Mouse (Mus musculus) testis, adult 2 months (tissue): ENCODE data around the gene Galnt7. TPM values are rescaled to one million over a fixed set of nuclear protein-coding genes. Genes with fewer than 3 reads are reported as not detected.

Experiments used
- H3K27ac ChIP-seq: fragments of 200-500 bp; 2 replicates; pipeline ENCODE4 v1.5.1; 2012; ENCODE audit warnings: low read depth, low read length; ENCODE audit not compliant: control insufficient read depth, insufficient read depth
- H3K27me3 ChIP-seq: fragments of 200-500 bp; 2 replicates; pipeline ENCODE4 v1.6.1; 2012; ENCODE audit warnings: mild to moderate bottlenecking, low read length, moderate library complexity; ENCODE audit not compliant: control insufficient read depth, insufficient read depth
- H3K36me3 ChIP-seq: fragments of 200-500 bp; 2 replicates; pipeline ENCODE4 v1.6.1; 2012; ENCODE audit warnings: mild to moderate bottlenecking, low read length; ENCODE audit not compliant: control insufficient read depth, insufficient read depth
- H3K4me1 ChIP-seq: fragments of 200-500 bp; 2 replicates; pipeline ENCODE4 v1.6.1; 2012; ENCODE audit warnings: low read length; ENCODE audit not compliant: control insufficient read depth, insufficient read depth
- H3K4me3 ChIP-seq: fragments of 200-500 bp; 2 replicates; pipeline ENCODE4 v1.5.1; 2012; ENCODE audit warnings: low read depth, mild to moderate bottlenecking, low read length, moderate library complexity, mixed read lengths; ENCODE audit not compliant: control insufficient read depth
- CTCF ChIP-seq: fragments of 200-500 bp; IDR thresholded peaks from 2 replicates; pipeline ENCODE4 v1.5.1; 2012; ENCODE audit warnings: low read depth, mild to moderate bottlenecking, inconsistent platforms, low read length, moderate library complexity; ENCODE audit not compliant: control insufficient read depth, insufficient read depth, insufficient replicate concordance
- POLR2A ChIP-seq: fragments of 200-500 bp; IDR thresholded peaks from 2 replicates; pipeline ENCODE4 v1.6.1; 2012; ENCODE audit warnings: low read depth, mild to moderate bottlenecking, inconsistent platforms, low read length, moderate library complexity; ENCODE audit not compliant: control insufficient read depth
- polyA plus RNA-seq: library from polyadenylated mRNA; depleted of rRNA; stranded (reverse); fragments of >200 nt; gene quantifications from 2 replicates; pipeline ENCODE4 v1.2.3, GENCODE M21; 2012; rRNA removed

Galnt7 gene
- polyA plus RNA-seq = 3.6 and 4.9 TPM in 2 replicates

GRCm38 (mm10) chr8:57652456-57653055 lies at the start of gene Galnt7:
Gene Galnt7, minus strand, starts transcription at chr8:57653032.
- TF ChIP-seq CTCF = no peak
- TF ChIP-seq POLR2A = no peak
- peaks cover 4% of the 10 kb centered on the region for H3K4me1 ChIP-seq
- H3K4me3 ChIP-seq = peak within 1 kb of the TSS; percentile 95

GRCm38 (mm10) chr8:57688633-57689032 lies 35.8 kb upstream of the Galnt7 start:
- no peaks in the 10 kb centered on the region for H3K27me3 ChIP-seq
- no peaks in the 10 kb centered on the region for H3K36me3 ChIP-seq
- TF ChIP-seq POLR2A (no peak), CTCF (no peak)

More at GRCm38 (mm10) chr8:57652456-57653055, at the start of gene Galnt7:
- Histone ChIP-seq H3K36me3 (no peaks in the 10 kb centered on the region; the same call in 1 of the 2 replicates), H3K27me3 (no peaks in the 10 kb centered on the region), H3K27ac (peak within 1 kb of the TSS; percentile 94)

GRCm38 (mm10) chr8:57685803-57686202 lies 33.0 kb upstream of the Galnt7 start:
- Histone ChIP-seq H3K4me1 (no peaks in the 10 kb centered on the region), H3K27ac (no peak overlapping the region), H3K36me3 (no peaks in the 10 kb centered on the region), H3K27me3 (no peaks in the 10 kb centered on the region), H3K4me3 (no peak overlapping the region)
- TF ChIP-seq POLR2A = no peak

More at GRCm38 (mm10) chr8:57688633-57689032, 35.8 kb upstream of the Galnt7 start:
- Histone ChIP-seq H3K27ac (no peak overlapping the region), H3K4me1 (no peaks in the 10 kb centered on the region), H3K4me3 (no peak overlapping the region)

GRCm38 (mm10) chr8:57680044-57680443 lies 27.2 kb upstream of the Galnt7 start:
- Histone ChIP-seq H3K27me3 (no peaks in the 10 kb centered on the region), H3K4me1 (no peaks in the 10 kb centered on the region), H3K27ac (no peak overlapping the region), H3K4me3 (no peak overlapping the region), H3K36me3 (no peaks in the 10 kb centered on the region)
- TF ChIP-seq POLR2A = no peak

GRCm38 (mm10) chr8:57664121-57664520 lies 11.3 kb upstream of the Galnt7 start:
- TF ChIP-seq POLR2A (no peak), CTCF (no peak)
- Histone ChIP-seq H3K4me3 (no peak overlapping the region), H3K27me3 (no peaks in the 10 kb centered on the region), H3K4me1 (no peaks in the 10 kb centered on the region), H3K36me3 (no peaks in the 10 kb centered on the region; the same call in 1 of the 2 replicates), H3K27ac (no peak overlapping the region)

- Histone ChIP-seq H3K27ac (no peak overlapping the region), H3K4me1 (no peaks in the 10 kb centered on the region), H3K36me3 (no peaks in the 10 kb centered on the region; the same call in 1 of the 2 replicates), H3K4me3 (no peak overlapping the region), H3K27me3 (no peaks in the 10 kb centered on the region)
- no peak for TF ChIP-seq POLR2A
- no peak for TF ChIP-seq CTCF
Measured at GRCm38 (mm10) chr8:57660019-57660418, 7.2 kb upstream of the Galnt7 start.

GRCm38 (mm10) chr8:57656446-57656845 lies 3.6 kb upstream of the Galnt7 start:
- H3K4me1 ChIP-seq = no peaks in the 10 kb centered on the region
- no peaks in the 10 kb centered on the region for H3K27me3 ChIP-seq
- no peaks in the 10 kb centered on the region; the same call in 1 of the 2 replicates for H3K36me3 ChIP-seq
- H3K4me3 ChIP-seq = no peak overlapping the region
- TF ChIP-seq POLR2A = no peak
- TF ChIP-seq CTCF = no peak
- H3K27ac ChIP-seq = no peak overlapping the region
